Mouse (Mus musculus) right cerebral cortex, postnatal 36 days (tissue): Measurements from ENCODE around the gene Lmod2.

ENCODE experiments used
- DNase-seq, 2 experiments: peaks; one replicate each; pipeline ENCODE4 v3.0.0; 2022; ENCODE audit warnings: low spot score in 2 of 2, mixed read lengths in 1 of 2

Gene Lmod2

GRCm38 (mm10) chr6:24601668-24602067 lies 4.1 kb downstream of the Lmod2 start:
- no peak for DNase-seq

GRCm38 (mm10) chr6:24602351-24602750 lies 4.8 kb downstream of the Lmod2 start:
- DNase-seq, result no peak

- DNase-seq, result no peak
These were observed 5.4 kb downstream of the Lmod2 start for GRCm38 (mm10) chr6:24602993-24603392.

- DNase-seq, result no peak
These were observed 6.7 kb downstream of the Lmod2 start for GRCm38 (mm10) chr6:24604289-24604688.

GRCm38 (mm10) chr6:24605631-24606030 lies 8.1 kb downstream of the Lmod2 start:
- DNase-seq, result no peak

- DNase-seq, result no peak
These were observed 8.9 kb downstream of the Lmod2 start for GRCm38 (mm10) chr6:24606512-24606911.

GRCm38 (mm10) chr6:24607531-24607930 lies 10.0 kb downstream of the Lmod2 start:
- DNase-seq, result no peak

GRCm38 (mm10) chr6:24608129-24608528 lies 10.6 kb downstream of the Lmod2 start:
- no peak for DNase-seq

GRCm38 (mm10) chr6:24608682-24609081 lies 11.1 kb downstream of the Lmod2 start:
- no peak for DNase-seq

- DNase-seq, result no peak
These were observed 12.0 kb downstream of the Lmod2 start for GRCm38 (mm10) chr6:24609531-24609930.

GRCm38 (mm10) chr6:24610358-24610757 lies 12.8 kb downstream of the Lmod2 start:
- no peak for DNase-seq

GRCm38 (mm10) chr6:24612074-24612755 lies 14.7 kb downstream of the Lmod2 start:
- no peak for DNase-seq

GRCm38 (mm10) chr6:24613346-24613745 lies 15.8 kb downstream of the Lmod2 start:
- no peak for DNase-seq

GRCm38 (mm10) chr6:24613918-24614317 lies 16.4 kb downstream of the Lmod2 start:
- DNase-seq, result peak in 1 of 2 experiments; percentile 56

GRCm38 (mm10) chr6:24616746-24617145 lies 19.2 kb downstream of the Lmod2 start:
- no peak for DNase-seq

- no peak for DNase-seq
These were observed 21.9 kb downstream of the Lmod2 start for GRCm38 (mm10) chr6:24619285-24620045.

- no peak for DNase-seq
These were observed 23.4 kb downstream of the Lmod2 start for GRCm38 (mm10) chr6:24620936-24621335.

- DNase-seq, result no peak
These were observed 24.5 kb downstream of the Lmod2 start for GRCm38 (mm10) chr6:24622098-24622497.

GRCm38 (mm10) chr6:24627586-24628030 lies 30.0 kb downstream of the Lmod2 start:
- no peak for DNase-seq

GRCm38 (mm10) chr6:24628499-24628898 lies 30.9 kb downstream of the Lmod2 start:
- DNase-seq, result no peak

GRCm38 (mm10) chr6:24632061-24632460 lies 34.5 kb downstream of the Lmod2 start:
- DNase-seq, result no peak

GRCm38 (mm10) chr6:24634065-24634464 lies 36.5 kb downstream of the Lmod2 start:
- no peak for DNase-seq

- DNase-seq, result no peak
These were observed 38.3 kb downstream of the Lmod2 start for GRCm38 (mm10) chr6:24635814-24636213.
